Mouse (Mus musculus): Measurements from ENCODE around the gene P4hb.

The P4hb gene

GRCm38 (mm10) chr11:120571122-120571521 is 1.9 kb downstream of the P4hb start:
- CTCF ChIA-PET = interaction anchor here in 1 of 4 experiments (0.8 to 1.0 kb wide), 2 partner anchors 9 to 78 kb away, joined by 3 read pairs; no protein-coding TSS in a partner anchor
- POLR2A ChIA-PET = interaction anchor here in 3 of 4 experiments (1.4 to 16.3 kb wide), 26 partner anchors 8 to 280 kb away, joined by 3 to 358 read pairs (median 26); partner anchors contain the start of genes Arhgdia (in 2 of the 3), Arl16 (in 2 of the 3), Mcrip1 (in 2 of the 3) and Ppp1r27 (in 2 of the 3)

- CTCF ChIA-PET = interaction anchor here in 3 of 4 experiments (0.6 to 1.6 kb wide), 6 partner anchors 9 to 337 kb away, joined by 3 to 7 read pairs (median 3); partner anchors contain the start of gene Gcgr (in 1 of the 3)
- POLR2A ChIA-PET = interaction anchor here in 2 of 4 experiments (0.6 to 20.6 kb wide), 19 partner anchors 5 to 235 kb away, joined by 3 to 358 read pairs (median 5); partner anchors contain the start of genes Arhgdia (in 2 of the 2), Arl16 (in 1 of the 2), Mcrip1 (in 1 of the 2) and P4hb (in 1 of the 2)
Measured at GRCm38 (mm10) chr11:120568324-120568723, 4.7 kb downstream of the P4hb start.

- CTCF ChIA-PET = no interaction called here
- POLR2A ChIA-PET = interaction anchor here in 3 of 4 experiments (0.7 to 20.6 kb wide), 7 partner anchors 6 to 119 kb away, joined by 3 to 358 read pairs (median 5); partner anchors contain the start of genes P4hb (in 2 of the 3), Mcrip1 (in 1 of the 3) and Ppp1r27 (in 1 of the 3)
Measured at GRCm38 (mm10) chr11:120565114-120565513, 7.9 kb downstream of the P4hb start.

GRCm38 (mm10) chr11:120562949-120563348 is 10.1 kb downstream of the P4hb start:
- CTCF ChIA-PET = interaction anchor here in 1 of 4 experiments (0.6 to 0.7 kb wide), 2 partner anchors 71 to 1352 kb away, joined by 3 read pairs; no protein-coding TSS in a partner anchor

GRCm38 (mm10) chr11:120560952-120561728 is 11.9 kb downstream of the P4hb start:
- CTCF ChIA-PET = no interaction called here
- POLR2A ChIA-PET = interaction anchor here in 3 of 4 experiments (1.1 to 20.6 kb wide), 8 partner anchors 9 to 69 kb away, joined by 3 to 358 read pairs (median 6); partner anchors contain the start of genes P4hb (in 3 of the 3), Arhgdia (in 1 of the 3) and Slc25a10 (in 1 of the 3)

More at GRCm38 (mm10) chr11:120562949-120563348, 10.1 kb downstream of the P4hb start:
- POLR2A ChIA-PET = interaction anchor here in 3 of 4 experiments (0.8 to 20.6 kb wide), 15 partner anchors 8 to 327 kb away, joined by 3 to 358 read pairs (median 3); partner anchors contain the start of genes P4hb (in 3 of the 3), Ppp1r27 (in 2 of the 3), Ccdc137 (in 1 of the 3) and Dcxr (in 1 of the 3)

- CTCF ChIA-PET = interaction anchor here (0.5 to 1.4 kb wide), 21 partner anchors 9 to 494 kb away, joined by 3 to 4 read pairs (median 3); partner anchors contain the start of genes Gcgr (in 2 of the 4) and P4hb (in 2 of the 4)
- POLR2A ChIA-PET = interaction anchor here (0.6 to 20.6 kb wide), 14 partner anchors 9 to 1039 kb away, joined by 3 to 358 read pairs (median 4); partner anchors contain the start of genes P4hb (in 2 of the 4), Arl16 (in 1 of the 4), Dcxr (in 1 of the 4) and Npb (in 1 of the 4)
Measured at GRCm38 (mm10) chr11:120558843-120559242, 14.2 kb downstream of the P4hb start.

- CTCF ChIA-PET = interaction anchor here in 2 of 4 experiments (0.9 to 1.8 kb wide), 3 partner anchors 14 to 221 kb away, joined by 3 to 4 read pairs (median 3); no protein-coding TSS in a partner anchor
- POLR2A ChIA-PET = interaction anchor here in 3 of 4 experiments (1.2 to 20.6 kb wide), 9 partner anchors 8 to 98 kb away, joined by 3 to 358 read pairs (median 5); partner anchors contain the start of genes P4hb (in 2 of the 3), Arhgdia (in 1 of the 3), Ccdc137 (in 1 of the 3) and Oxld1 (in 1 of the 3)
Measured at GRCm38 (mm10) chr11:120555260-120555659, 17.8 kb downstream of the P4hb start.

GRCm38 (mm10) chr11:120554834-120555233 is 18.2 kb downstream of the P4hb start:
- CTCF ChIA-PET = interaction anchor here in 3 of 4 experiments (0.5 to 1.8 kb wide), 4 partner anchors 12 to 117 kb away, joined by 3 to 17 read pairs (median 4); partner anchors contain the start of gene Nploc4 (in 1 of the 3)
- POLR2A ChIA-PET = interaction anchor here in 3 of 4 experiments (0.5 to 20.6 kb wide), 9 partner anchors 9 to 329 kb away, joined by 3 to 358 read pairs (median 5); partner anchors contain the start of genes P4hb (in 2 of the 3), Arhgdia (in 1 of the 3), Ccdc137 (in 1 of the 3) and Oxld1 (in 1 of the 3)

GRCm38 (mm10) chr11:120552736-120553135 is 20.3 kb downstream of the P4hb start:
- POLR2A ChIA-PET = interaction anchor here in 3 of 4 experiments (0.6 to 20.6 kb wide), 8 partner anchors 9 to 61 kb away, joined by 3 to 358 read pairs (median 3); partner anchors contain the start of genes P4hb (in 2 of the 3), Arhgdia (in 1 of the 3) and Slc25a10 (in 1 of the 3)
- CTCF ChIA-PET = no interaction called here

- ChIA-PET CTCF (interaction anchor here in 3 of 4 experiments (0.5 to 1.4 kb wide), 6 partner anchors 9 to 225 kb away, joined by 3 to 5 read pairs (median 4); no protein-coding TSS in a partner anchor), POLR2A (interaction anchor here (0.5 to 20.6 kb wide), 29 partner anchors 8 to 129 kb away, joined by 3 to 358 read pairs (median 3); partner anchors contain the start of genes P4hb (in 3 of the 4), Ccdc137 (in 2 of the 4), Oxld1 (in 2 of the 4) and Alyref (in 1 of the 4))
Measured at GRCm38 (mm10) chr11:120550810-120551440, 22.1 kb downstream of the P4hb start, which contains the start of gene Ppp1r27. TSS of gene Ppp1r27 (minus strand) at chr11:120551132.

- ChIA-PET CTCF (interaction anchor here in 2 of 4 experiments (0.6 to 1.0 kb wide), 3 partner anchors 8 to 38 kb away, joined by 3 to 5 read pairs (median 4); no protein-coding TSS in a partner anchor), POLR2A (interaction anchor here (0.5 to 20.6 kb wide), 26 partner anchors 8 to 626 kb away, joined by 3 to 358 read pairs (median 4); partner anchors contain the start of genes P4hb (in 3 of the 4), Alyref (in 1 of the 4), Anapc11 (in 1 of the 4) and Arl16 (in 1 of the 4))
Measured at GRCm38 (mm10) chr11:120549986-120550809, 22.9 kb downstream of the P4hb start.

- ChIA-PET POLR2A (interaction anchor here (0.5 to 20.6 kb wide), 18 partner anchors 9 to 295 kb away, joined by 3 to 358 read pairs (median 4); partner anchors contain the start of genes Gcgr (in 2 of the 4), P4hb (in 2 of the 4) and Pycr1 (in 1 of the 4)), CTCF (no interaction called here)
Measured at GRCm38 (mm10) chr11:120549168-120549945, 23.7 kb downstream of the P4hb start, which contains the start of gene Mcrip1. TSS of gene Mcrip1 (minus strand) at chr11:120549727.

- CTCF ChIA-PET = interaction anchor here in 1 of 4 experiments (0.7 kb wide), 1 partner anchor 673 kb away, joined by 3 read pairs; no protein-coding TSS in a partner anchor
Measured at GRCm38 (mm10) chr11:120548786-120549167, 24.3 kb downstream of the P4hb start.

GRCm38 (mm10) chr11:120548214-120548613 is 24.8 kb downstream of the P4hb start:
- POLR2A ChIA-PET = interaction anchor here in 3 of 4 experiments (1.0 to 9.1 kb wide), 9 partner anchors 14 to 126 kb away, joined by 3 to 78 read pairs (median 4); partner anchors contain the start of genes P4hb (in 3 of the 3), Gcgr (in 2 of the 3) and Pycr1 (in 1 of the 3)
- CTCF ChIA-PET = interaction anchor here in 1 of 4 experiments (0.7 kb wide), 1 partner anchor 674 kb away, joined by 3 read pairs; no protein-coding TSS in a partner anchor

More at GRCm38 (mm10) chr11:120548786-120549167, 24.3 kb downstream of the P4hb start:
- POLR2A ChIA-PET = interaction anchor here in 3 of 4 experiments (0.7 to 9.1 kb wide), 14 partner anchors 8 to 135 kb away, joined by 3 to 78 read pairs (median 4); partner anchors contain the start of genes Gcgr (in 2 of the 3), P4hb (in 2 of the 3) and Pycr1 (in 1 of the 3)

Data from embryonic stem cell, embryonic (primary cell).